Mouse (Mus musculus): Measurements from ENCODE around the gene Gatd1. TPM values are rescaled to one million over a fixed set of nuclear protein-coding genes. Genes with fewer than 3 reads are reported as not detected.

Gene Gatd1
- total and polyA plus RNA-seq, 3 experiments = 21.6 to 35.9 TPM; not detected in 1

- Histone ChIP-seq H3K27me3 (ENCODE audit: control insufficient read depth in 1 of 2, insufficient read depth in 2 of 2, low read length in 2 of 2) (no peaks in the 10 kb centered on the region), H3K27ac (ENCODE audit: control insufficient read depth, low read depth, low read length) (0 out of 2 replicates have a peak overlapping the region, but pooled peaks have one; percentile 3), H3K9ac (ENCODE audit: control insufficient read depth, low read depth, low read length, poor library complexity, severe bottlenecking) (no peak overlapping the region), H3K79me2 (ENCODE audit: control insufficient read depth, insufficient read depth, low read length, poor library complexity) (no peaks in the 10 kb centered on the region), H3K9me3 (replicated peaks; ENCODE audit: insufficient read depth, low read length) (no peaks in the 10 kb centered on the region), H3K36me3 (ENCODE audit: control insufficient read depth in 1 of 2, insufficient read depth in 2 of 2, low read length in 2 of 2) (peaks cover 0 to 21% of the 10 kb centered on the region in 2 experiments; a peak in 2 of 4 replicates), H3K4me1 (ENCODE audit: control insufficient read depth in 1 of 2, insufficient read depth in 2 of 2, low read length in 2 of 2) (peaks cover 17 to 22% of the 10 kb centered on the region in 2 experiments), H3K4me3 (ENCODE audit: control insufficient read depth in 1 of 2, insufficient read depth in 1 of 2, low read depth in 2 of 2, low read length in 2 of 2) (no peak overlapping the region)
- DNase-seq (ENCODE audit: low read depth, low spot score) = no peak
- no peak for TF ChIP-seq EP300 (IDR thresholded peaks at IDR 0.05; ENCODE audit: low read depth in 1 of 2, low read length in 2 of 2)
- TF ChIP-seq RCOR1 (IDR thresholded peaks at IDR 0.05; ENCODE audit: low read depth, low read length) = no peak
- TF ChIP-seq ETS1 (IDR thresholded peaks at IDR 0.05; ENCODE audit: low read depth, low read length) = no peak
- TF ChIP-seq GABPA (IDR thresholded peaks at IDR 0.05; ENCODE audit: low read depth, low read length) = no peak
- no peak for TF ChIP-seq MYB (IDR thresholded peaks at IDR 0.05; ENCODE audit: low read depth, low read length)
These were observed 48.9 kb downstream of the Gatd1 start for GRCm38 (mm10) chr7:141365049-141365445.

GRCm38 (mm10) chr7:141364349-141365048 is 49.4 kb downstream of the Gatd1 start:
- Histone ChIP-seq H3K9me3 (replicated peaks; ENCODE audit: insufficient read depth, low read length) (no peaks in the 10 kb centered on the region), H3K4me1 (ENCODE audit: control insufficient read depth in 1 of 2, insufficient read depth in 2 of 2, low read length in 2 of 2) (peaks cover 12 to 20% of the 10 kb centered on the region in 2 experiments), H3K9ac (ENCODE audit: control insufficient read depth, low read depth, low read length, poor library complexity, severe bottlenecking) (no peak overlapping the region), H3K27ac (ENCODE audit: control insufficient read depth, low read depth, low read length) (peak overlapping the region; percentile 14), H3K36me3 (ENCODE audit: control insufficient read depth in 1 of 2, insufficient read depth in 2 of 2, low read length in 2 of 2) (peaks cover 0 to 16% of the 10 kb centered on the region in 2 experiments; a peak in 2 of 4 replicates), H3K4me3 (ENCODE audit: control insufficient read depth in 1 of 2, insufficient read depth in 1 of 2, low read depth in 2 of 2, low read length in 2 of 2) (no peak overlapping the region), H3K27me3 (ENCODE audit: control insufficient read depth in 1 of 2, insufficient read depth in 2 of 2, low read length in 2 of 2) (no peaks in the 10 kb centered on the region), H3K79me2 (ENCODE audit: control insufficient read depth, insufficient read depth, low read length, poor library complexity) (no peaks in the 10 kb centered on the region)
- TF ChIP-seq KAT2A (conservative IDR thresholded peaks at IDR 0.05; ENCODE audit: low read depth, low read length) = no peak
- peak; percentile 90 for TF ChIP-seq ETS1 (IDR thresholded peaks at IDR 0.05; ENCODE audit: low read depth, low read length)
- peak; percentile 94 for TF ChIP-seq TAL1 (IDR thresholded peaks at IDR 0.05; ENCODE audit: low read length)
- TF ChIP-seq ZKSCAN1 (IDR thresholded peaks at IDR 0.05; ENCODE audit: low read depth, low read length) = peak; percentile 10; the same call in 1 of the 2 replicates
- peak; percentile 68; the same call in 1 of the 2 replicates for TF ChIP-seq RCOR1 (IDR thresholded peaks at IDR 0.05; ENCODE audit: low read depth, low read length)
- no peak for TF ChIP-seq POLR2AphosphoS5 (IDR thresholded peaks at IDR 0.05; ENCODE audit: borderline replicate concordance, low read depth, low read length)
- TF ChIP-seq GABPA (IDR thresholded peaks at IDR 0.05; ENCODE audit: low read depth, low read length) = no peak
- TF ChIP-seq ZNF384 (IDR thresholded peaks at IDR 0.05; ENCODE audit: low read depth, low read length) = no peak
- TF ChIP-seq EP300 (IDR thresholded peaks at IDR 0.05; ENCODE audit: low read depth in 1 of 2, low read length in 2 of 2) = peak; percentile 88 to 89
- no peak for TF ChIP-seq MAZ (IDR thresholded peaks at IDR 0.05; ENCODE audit: low read depth, low read length)
- no peak for TF ChIP-seq USF1 (IDR thresholded peaks at IDR 0.05; ENCODE audit: low read depth, low read length)
- peak; percentile 62 for TF ChIP-seq MYC (IDR thresholded peaks at IDR 0.05; ENCODE audit: low read depth, low read length)
- 0 out of 2 replicates have a peak, but pooled peaks have one; percentile 30 for TF ChIP-seq ZMIZ1 (IDR thresholded peaks at IDR 0.05; ENCODE audit: low read depth, low read length)
- peak; percentile 95 for TF ChIP-seq GATA1 (IDR thresholded peaks at IDR 0.05; ENCODE audit: low read depth, low read length)
- no peak for TF ChIP-seq NRF1 (IDR thresholded peaks at IDR 0.05; ENCODE audit: insufficient read depth, low read depth, low read length, poor library complexity, severe bottlenecking)
- 0 out of 2 replicates have a peak, but pooled peaks have one; percentile 54 for TF ChIP-seq JUND (IDR thresholded peaks at IDR 0.05; ENCODE audit: low read depth, low read length)
- no peak for TF ChIP-seq UBTF (IDR thresholded peaks at IDR 0.05; ENCODE audit: borderline replicate concordance, insufficient read depth, low read depth, low read length)
- TF ChIP-seq TCF12 (IDR thresholded peaks at IDR 0.05; ENCODE audit: low read depth, low read length) = peak; percentile 93
- peak; percentile 59; the same call in 1 of the 2 replicates for TF ChIP-seq MXI1 (IDR thresholded peaks at IDR 0.05; ENCODE audit: low read depth, low read length)
- no peak for TF ChIP-seq POLR2AphosphoS2 (IDR thresholded peaks at IDR 0.05; ENCODE audit: low read length)
- no peak for TF ChIP-seq CTCF (IDR thresholded peaks at IDR 0.05 in 2 of 3, conservative IDR thresholded peaks at IDR 0.05 in 1 of 3; ENCODE audit: control insufficient read depth in 1 of 3, insufficient read depth in 1 of 3, low read depth in 2 of 3, low read length in 3 of 3, poor library complexity in 1 of 3, severe bottlenecking in 1 of 3)
- TF ChIP-seq SIN3A (IDR thresholded peaks at IDR 0.05; ENCODE audit: low read length) = peak; percentile 79
- no peak for TF ChIP-seq MEF2A (IDR thresholded peaks at IDR 0.05; ENCODE audit: extremely low read depth, insufficient replicate concordance, low read depth, low read length, poor library complexity, severe bottlenecking)
- DNase-seq (ENCODE audit: low read depth, low spot score) = peak; percentile 86
